Mouse (Mus musculus): ENCODE measurements at regions not wholly inside any gene's neighbourhood (a gene's known extent, or its start where the extent isn't known, plus 50 kb on each side); places are given as distances from the start of the nearest gene placed in this dataset.

DNA sequence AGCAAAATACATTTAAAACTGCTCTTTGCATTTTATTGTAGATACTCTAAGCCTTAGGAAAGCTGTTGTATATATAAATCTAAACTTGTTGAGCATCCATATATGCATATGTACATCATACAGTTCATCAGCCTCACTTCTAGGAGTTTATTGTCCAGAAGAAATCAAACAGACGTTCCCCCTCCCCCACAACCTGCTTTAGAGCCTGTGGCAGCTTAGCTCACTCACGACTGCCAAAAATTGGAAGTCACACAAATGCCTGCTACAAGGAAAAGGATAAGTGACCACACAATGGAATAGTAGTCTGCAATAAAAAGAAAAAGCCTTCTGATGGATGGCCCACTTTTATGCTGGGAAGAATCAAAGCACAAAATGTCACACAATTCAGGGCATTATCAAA is 267.8 kb downstream of the Tcerg1l start:
- TF ChIP-seq POLR2A (IDR thresholded peaks at IDR 0.05; ENCODE audit: insufficient read depth, low read depth, low read length) = no peak
- no peak for TF ChIP-seq CTCF (IDR thresholded peaks at IDR 0.05)

All from heart, adult 2 months (tissue).